Mouse (Mus musculus): ENCODE results near the gene Thy1. TPM values are rescaled to one million over a fixed set of nuclear protein-coding genes. Genes with fewer than 3 reads are reported as not detected.

Gene Thy1
- polyA plus RNA-seq, 1 experiment, result 13.9 TPM

- H3K4me1 ChIP-seq (ENCODE audit: control insufficient read depth, insufficient read depth, insufficient read length, low read length), result peaks cover 8% of the 10 kb centered on the region; the same call in 1 of the 2 replicates
- H3K27ac ChIP-seq (replicated peaks; ENCODE audit: low read depth, low read length), result no peak overlapping the region
- H3K4me3 ChIP-seq (ENCODE audit: insufficient read depth, low read depth, low read length), result no peak overlapping the region
Measured at GRCm38 (mm10) chr9:44093612-44094503, 50.7 kb downstream of the Thy1 start.

DNA sequence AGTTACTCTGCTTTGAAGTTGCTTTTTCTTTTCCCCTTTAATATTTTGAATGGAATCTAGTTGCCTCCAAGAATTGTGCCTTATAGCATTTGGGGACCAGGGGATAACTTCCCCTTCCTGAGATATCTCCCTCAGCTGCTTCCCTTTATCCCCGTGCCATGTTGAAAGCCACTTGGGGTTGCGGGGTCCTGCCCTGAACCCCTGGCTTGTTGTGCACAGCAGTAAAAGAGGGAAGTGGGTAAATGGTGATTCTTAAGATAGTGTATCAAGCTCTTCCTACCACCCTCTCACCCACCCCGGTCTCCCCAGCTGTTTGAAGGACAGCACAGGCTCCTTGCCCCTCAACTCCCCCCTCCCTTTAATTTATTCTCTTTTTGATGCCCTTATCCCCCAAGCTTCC, 51.6 kb downstream of the Thy1 start:
- no peak overlapping the region for H3K4me3 ChIP-seq (ENCODE audit: insufficient read depth, low read depth, low read length)
- H3K4me1 ChIP-seq (ENCODE audit: control insufficient read depth, insufficient read depth, insufficient read length, low read length), result 0 out of 2 replicates have a peak, but pooled peaks cover 3% of the 10 kb centered on the region
- H3K27ac ChIP-seq (replicated peaks; ENCODE audit: low read depth, low read length), result no peak overlapping the region

- Histone ChIP-seq H3K27ac (replicated peaks; ENCODE audit: low read depth, low read length) (no peak overlapping the region), H3K4me1 (ENCODE audit: control insufficient read depth, insufficient read depth, insufficient read length, low read length) (no peaks in the 10 kb centered on the region), H3K4me3 (ENCODE audit: insufficient read depth, low read depth, low read length) (no peak overlapping the region)
Measured at GRCm38 (mm10) chr9:44095781-44096180, 52.6 kb downstream of the Thy1 start.

GRCm38 (mm10) chr9:44096536-44096935, 53.4 kb downstream of the Thy1 start:
- no peak overlapping the region for H3K27ac ChIP-seq (replicated peaks; ENCODE audit: low read depth, low read length)
- H3K4me3 ChIP-seq (ENCODE audit: insufficient read depth, low read depth, low read length), result no peak overlapping the region
- H3K4me1 ChIP-seq (ENCODE audit: control insufficient read depth, insufficient read depth, insufficient read length, low read length), result no peaks in the 10 kb centered on the region

Other genes with a start within 250 kb of the Thy1 start
- 7.2 and 11.1 TPM in 2 replicates for gene Usp2, start 23.6 kb downstream of the Thy1 start, polyA plus RNA-seq (2012; ENCODE audit: insufficient read depth, insufficient read length, missing spikeins)
- not detected in 2 replicates for gene Mfrp, start 58.3 kb downstream of the Thy1 start, polyA plus RNA-seq (2012; ENCODE audit: insufficient read depth, insufficient read length, missing spikeins)
- 3.6 and 3.7 TPM in 2 replicates for gene C1qtnf5, start 63.9 kb downstream of the Thy1 start, polyA plus RNA-seq (2012; ENCODE audit: insufficient read depth, insufficient read length, missing spikeins)
- not detected in 2 replicates for gene Gm49380, start 70.1 kb downstream of the Thy1 start, polyA plus RNA-seq (2012; ENCODE audit: insufficient read depth, insufficient read length, missing spikeins)
- 8.7 and 10.4 TPM in 2 replicates for gene Rnf26, start 70.1 kb downstream of the Thy1 start, polyA plus RNA-seq (2012; ENCODE audit: insufficient read depth, insufficient read length, missing spikeins)
- gene Mcam, start 91.1 kb downstream of the Thy1 start, polyA plus RNA-seq (2012; ENCODE audit: insufficient read depth, insufficient read length, missing spikeins), result 27.8 and 28.1 TPM in 2 replicates
- gene Cbl, start 190.7 kb downstream of the Thy1 start, polyA plus RNA-seq (2012; ENCODE audit: insufficient read depth, insufficient read length, missing spikeins), result 10.8 and 11.6 TPM in 2 replicates
- gene Ccdc153, start 197.3 kb downstream of the Thy1 start, polyA plus RNA-seq (2012; ENCODE audit: insufficient read depth, insufficient read length, missing spikeins), result not detected in 2 replicates
- gene Pdzd3, start 208.1 kb downstream of the Thy1 start, polyA plus RNA-seq (2012; ENCODE audit: insufficient read depth, insufficient read length, missing spikeins), result not detected in 2 replicates
- 8.7 and 8.8 TPM in 2 replicates for gene Nlrx1, start 225.2 kb downstream of the Thy1 start, polyA plus RNA-seq (2012; ENCODE audit: insufficient read depth, insufficient read length, missing spikeins)
- gene Abcg4, start 245.2 kb downstream of the Thy1 start, polyA plus RNA-seq (2012; ENCODE audit: insufficient read depth, insufficient read length, missing spikeins), result 0.36 TPM in 1 of 2 replicates, not detected in the other